Mouse (Mus musculus): ENCODE results near the gene Tmem242.

Tmem242 gene

DNA sequence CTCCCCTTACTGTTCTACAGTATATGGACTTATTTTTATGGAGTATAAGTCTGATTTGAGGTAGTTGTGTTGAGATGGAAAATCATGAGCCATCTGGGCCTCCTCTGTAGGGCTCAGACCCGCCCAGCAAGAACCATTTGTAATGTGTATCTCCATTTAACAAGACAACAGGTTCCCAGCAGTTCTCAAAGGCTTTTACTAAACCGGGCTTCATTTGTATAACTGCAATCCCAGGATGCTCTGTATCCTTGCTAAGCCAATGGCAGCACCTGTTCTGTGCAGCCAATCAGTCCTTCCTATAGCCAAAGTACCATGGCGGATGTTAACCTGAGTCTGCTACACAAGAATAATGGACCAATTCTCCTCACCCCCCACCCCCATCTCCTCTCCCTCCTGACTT is 23.5 kb downstream of the Tmem242 start:
- no peak for DNase-seq (ENCODE audit: low read depth, low spot score)

DNA sequence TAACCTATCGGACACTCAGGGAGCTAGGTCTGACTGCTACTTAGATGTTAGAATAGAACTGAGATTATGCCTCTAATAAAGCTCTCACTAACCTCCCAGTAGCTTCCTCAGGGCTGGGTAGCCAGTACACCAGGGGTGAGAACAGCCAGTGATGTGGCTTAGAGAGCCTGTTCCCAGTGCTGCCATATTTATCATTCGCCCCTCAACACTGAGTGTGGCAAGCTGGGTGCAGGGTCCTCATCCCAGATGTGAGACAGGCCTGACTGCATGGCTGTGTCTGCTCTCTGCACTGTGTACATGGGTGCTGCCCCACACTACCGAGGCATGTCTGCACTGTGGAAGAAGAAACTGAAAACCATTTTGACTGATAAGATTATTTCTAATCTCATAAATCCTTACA is 26.0 kb downstream of the Tmem242 start:
- no peak for DNase-seq (ENCODE audit: low read depth, low spot score)

DNA sequence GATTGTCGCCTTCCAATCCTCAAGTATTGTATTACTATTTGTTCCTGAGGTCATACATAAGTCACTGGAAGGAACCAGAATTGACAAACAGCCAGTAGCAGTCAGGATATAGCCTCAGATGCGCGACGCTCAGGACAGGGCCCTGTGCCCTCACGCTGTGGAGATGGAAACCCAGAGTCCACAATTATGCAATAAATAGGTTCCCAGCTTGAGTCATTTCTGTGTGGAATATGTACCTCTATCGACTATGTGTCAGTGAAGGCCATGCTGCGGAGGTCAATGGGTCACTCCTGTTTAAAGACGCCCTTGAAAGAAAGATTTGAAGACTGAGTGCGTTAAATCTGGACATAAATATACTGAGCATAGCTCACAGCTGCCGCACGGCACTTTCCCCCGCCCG is 26.7 kb downstream of the Tmem242 start:
- no peak for DNase-seq (ENCODE audit: low read depth, low spot score)

- no peak for DNase-seq (ENCODE audit: low read depth, low spot score)
Observed at GRCm38 (mm10) chr17:5412740-5413139, 27.3 kb downstream of the Tmem242 start.

- no peak for DNase-seq (ENCODE audit: low read depth, low spot score)
Observed at GRCm38 (mm10) chr17:5412301-5412700, 27.8 kb downstream of the Tmem242 start.

DNA sequence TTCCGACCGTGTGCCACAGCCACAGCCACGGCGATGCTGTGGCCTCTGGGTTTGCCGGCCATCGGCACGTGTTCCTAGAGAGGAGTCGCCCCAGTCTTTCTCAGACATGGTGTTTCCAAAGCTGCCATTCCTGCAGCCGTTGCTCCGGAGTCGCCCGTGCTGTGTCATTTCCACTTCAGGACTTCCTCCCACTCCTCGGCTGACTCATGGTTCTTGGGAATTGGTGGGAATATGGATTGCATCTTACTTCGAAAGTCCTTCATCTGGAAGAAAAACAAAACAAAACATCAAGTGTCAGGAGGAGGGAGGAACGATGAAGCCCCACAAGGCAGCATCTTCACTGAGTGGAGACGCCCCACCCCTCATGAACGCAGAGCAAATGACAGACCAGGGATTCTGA is 28.9 kb downstream of the Tmem242 start:
- DNase-seq (ENCODE audit: low read depth, low spot score): no peak

DNA sequence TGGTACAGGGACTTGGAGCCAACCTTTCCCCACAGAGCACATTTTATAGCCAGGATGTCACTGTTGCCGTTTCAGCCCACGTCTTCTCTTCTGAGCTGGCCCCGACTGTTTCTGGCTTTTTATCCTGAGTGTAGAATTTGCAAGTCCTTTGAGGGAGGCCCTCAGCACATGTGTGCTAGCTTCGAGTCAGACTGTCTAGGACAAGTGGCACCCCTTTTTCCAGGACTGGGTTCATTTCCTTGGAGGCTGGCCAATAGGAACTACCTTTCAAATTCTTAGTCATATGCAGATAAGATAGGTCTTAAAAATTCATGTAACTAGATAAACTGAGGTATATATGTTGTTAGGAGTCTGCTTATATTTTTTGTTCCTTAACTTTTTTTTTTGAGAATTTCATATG is 29.7 kb downstream of the Tmem242 start:
- no peak for DNase-seq (ENCODE audit: low read depth, low spot score)

DNA sequence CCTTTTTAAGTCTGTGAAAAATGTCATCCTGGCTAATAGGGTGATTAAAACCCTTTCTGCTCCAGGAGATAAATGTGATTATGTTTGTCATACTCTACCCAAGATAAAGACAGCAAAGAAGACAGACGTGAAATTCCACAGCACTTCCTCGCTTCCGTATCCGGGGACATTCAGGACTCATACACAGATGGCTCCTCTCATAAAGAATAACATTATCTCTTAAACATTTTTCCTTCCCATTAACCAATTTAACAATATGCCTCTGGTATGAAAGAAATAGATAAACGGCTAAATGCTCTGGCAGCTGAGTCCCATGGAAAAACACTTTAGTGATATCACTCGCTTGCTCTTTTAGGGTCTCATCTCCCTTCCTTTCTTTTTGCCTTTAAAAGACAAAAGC is 33.0 kb downstream of the Tmem242 start:
- no peak for DNase-seq (ENCODE audit: low read depth, low spot score)

GRCm38 (mm10) chr17:5406566-5406965 is 33.5 kb downstream of the Tmem242 start:
- DNase-seq (ENCODE audit: low read depth, low spot score): no peak

DNA sequence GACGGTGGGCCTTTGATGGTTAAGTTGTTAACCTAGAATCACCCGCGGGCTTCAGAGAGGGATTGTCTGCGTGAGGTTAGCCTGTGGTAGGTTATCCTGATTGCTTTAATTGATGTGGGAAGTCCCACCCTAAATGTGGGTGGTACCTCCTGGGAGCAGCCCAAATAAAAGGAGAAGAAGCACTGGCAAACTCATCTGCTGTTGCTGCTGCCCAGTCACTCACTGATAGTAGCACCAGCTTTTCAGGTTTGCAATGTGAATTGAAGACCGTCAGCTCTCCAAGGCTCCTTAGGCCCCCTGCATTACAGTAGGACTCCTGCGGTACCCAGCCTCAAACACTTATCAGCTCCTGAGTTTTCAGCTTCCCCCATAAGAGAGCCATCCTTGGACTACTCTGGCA is 36.2 kb downstream of the Tmem242 start:
- DNase-seq (ENCODE audit: low read depth, low spot score): no peak

DNA sequence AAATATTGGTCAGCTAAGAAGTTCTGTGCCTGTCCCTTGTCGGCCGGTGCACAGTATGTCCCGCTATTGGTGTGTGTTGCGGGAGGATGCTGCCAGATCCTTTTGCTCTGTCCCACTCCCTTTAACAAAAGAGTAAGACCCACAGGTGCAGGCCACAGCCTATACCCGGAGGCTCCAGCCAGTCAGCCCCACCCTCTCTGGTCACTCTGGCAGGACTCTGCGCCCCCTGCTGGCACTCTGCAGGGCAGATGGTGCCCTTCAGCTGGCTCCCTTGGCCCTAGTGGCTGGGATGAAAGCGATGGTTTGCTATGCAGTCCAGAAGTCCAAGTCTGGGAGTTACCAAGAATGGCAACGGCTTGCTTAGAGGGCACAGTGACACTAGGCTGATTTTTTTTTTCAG is 37.4 kb downstream of the Tmem242 start:
- peak; percentile 72 for DNase-seq (ENCODE audit: low read depth, low spot score)

- DNase-seq (ENCODE audit: low read depth, low spot score): peak; percentile 54
Observed at GRCm38 (mm10) chr17:5402069-5402468, 38.0 kb downstream of the Tmem242 start.

DNA sequence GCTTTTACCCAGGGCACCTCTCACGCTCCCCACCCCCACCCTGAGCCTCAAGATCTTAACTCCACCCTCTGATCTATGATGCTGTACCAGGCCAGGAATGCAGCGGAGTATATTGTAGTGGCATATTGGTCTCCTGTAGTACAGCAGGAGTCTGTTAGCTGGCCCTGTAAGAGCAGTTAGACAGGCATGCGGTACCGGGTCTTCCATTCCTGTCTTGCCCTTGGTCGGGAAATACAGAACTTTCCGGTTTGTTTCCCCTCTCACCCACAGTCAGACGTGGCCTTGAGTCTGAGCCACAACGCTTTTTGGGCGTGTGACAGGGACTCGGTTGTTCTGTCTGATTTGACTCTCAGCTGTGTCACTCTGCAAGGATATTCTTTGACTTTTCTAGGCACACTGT is 38.8 kb downstream of the Tmem242 start:
- no peak for DNase-seq (ENCODE audit: low read depth, low spot score)

- no peak for DNase-seq (ENCODE audit: low read depth, low spot score)
Observed at GRCm38 (mm10) chr17:5400435-5401090, 39.5 kb downstream of the Tmem242 start.

- DNase-seq (ENCODE audit: low read depth, low spot score): peak; percentile 74
Observed at GRCm38 (mm10) chr17:5397148-5398007, 42.7 kb downstream of the Tmem242 start.

DNA sequence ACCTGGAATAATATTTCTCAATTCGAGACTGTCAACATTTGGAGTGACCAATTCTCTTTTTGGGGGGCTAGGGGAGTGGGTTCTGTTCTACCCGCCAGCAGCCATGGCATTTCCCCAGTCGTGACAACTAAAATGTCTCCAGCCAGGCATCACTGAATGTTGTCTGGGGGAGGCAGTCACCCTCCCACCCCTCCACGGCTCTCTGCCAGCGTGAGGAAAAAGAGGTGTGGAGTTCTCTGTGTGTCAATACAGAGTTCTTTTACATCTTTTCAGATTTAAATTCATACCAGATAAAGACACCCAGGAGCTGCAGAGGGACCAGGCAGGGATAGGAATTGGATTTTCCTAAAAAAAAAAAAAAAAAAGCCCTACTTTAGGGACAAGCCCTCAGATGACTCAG is 43.8 kb downstream of the Tmem242 start:
- DNase-seq (ENCODE audit: low read depth, low spot score): no peak

DNA sequence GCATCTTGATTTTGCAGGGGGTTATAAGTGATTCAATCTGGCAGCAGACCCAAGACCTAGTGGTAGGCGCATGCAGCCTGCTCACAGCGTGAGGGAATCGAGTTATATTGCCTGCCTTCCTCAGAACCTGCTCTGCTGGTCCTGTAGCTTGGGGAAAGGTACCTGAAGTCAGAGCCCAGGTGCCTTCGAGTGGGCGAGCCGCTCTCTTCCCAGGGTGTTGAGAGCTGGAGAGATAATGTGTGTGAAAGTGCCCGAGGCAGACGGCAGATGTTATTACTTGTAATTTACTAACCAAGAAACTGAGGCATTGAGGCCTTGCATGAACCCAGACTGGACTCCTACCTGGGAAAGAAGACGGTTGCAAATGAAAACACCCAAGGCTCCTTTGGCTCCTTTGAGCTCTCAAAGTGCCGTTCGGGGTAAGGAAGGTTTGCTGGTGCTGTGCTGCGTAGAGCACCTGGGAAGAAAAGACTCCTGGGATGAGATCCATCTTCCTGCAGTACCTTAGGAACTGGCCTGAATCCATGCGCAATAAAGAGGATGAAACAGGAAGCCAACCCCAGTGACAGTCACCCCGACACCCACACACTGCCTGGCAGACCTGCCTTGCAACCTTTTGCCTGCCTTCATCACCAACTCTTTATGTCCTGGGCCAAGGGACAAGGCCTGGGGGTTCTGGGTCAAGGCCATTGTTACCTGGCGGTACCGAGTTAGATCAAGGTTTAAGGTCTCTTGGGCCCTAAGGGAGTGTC is 44.4 kb downstream of the Tmem242 start:
- no peak for DNase-seq (ENCODE audit: low read depth, low spot score)

DNA sequence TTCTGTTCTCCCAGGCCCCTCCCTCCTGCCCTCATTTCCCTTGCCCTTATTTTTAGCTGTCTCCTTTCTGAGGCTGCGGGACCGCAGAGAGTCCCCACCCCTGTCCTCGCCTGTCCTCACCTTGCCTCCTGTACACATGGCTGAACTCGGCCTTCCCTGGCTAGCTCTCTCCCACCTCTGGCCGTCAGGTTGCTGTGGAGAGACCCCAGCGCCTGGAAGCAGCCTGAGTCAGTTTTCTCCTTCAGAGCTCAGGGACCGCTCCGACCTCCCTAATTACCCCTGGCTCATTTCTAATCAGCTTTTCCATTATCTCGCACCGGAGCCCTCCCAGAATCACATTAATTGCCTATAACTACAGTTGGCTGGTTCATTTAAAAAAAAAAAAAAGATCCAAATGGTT is 49.4 kb downstream of the Tmem242 start:
- no peak for DNase-seq (ENCODE audit: low read depth, low spot score)

DNA sequence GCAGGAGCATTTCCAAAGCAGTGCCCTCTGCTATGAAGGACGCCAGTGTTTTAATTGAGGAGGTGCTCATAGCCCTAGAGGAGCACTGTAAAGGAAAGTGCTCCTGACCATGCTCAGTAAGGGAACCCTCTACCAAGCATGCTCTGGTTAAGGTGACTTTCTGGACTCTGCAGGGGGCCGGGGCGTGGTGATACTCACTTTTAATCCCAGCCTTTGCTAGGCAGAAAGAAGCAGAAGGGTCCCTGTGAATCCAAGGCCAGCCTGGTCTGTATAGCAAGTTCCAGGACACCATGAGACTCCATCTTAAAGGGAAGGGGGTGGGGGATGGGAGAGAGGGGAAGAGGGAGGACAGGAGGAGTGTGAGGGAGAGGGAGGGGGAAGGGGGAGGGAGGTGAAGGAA is 51.7 kb downstream of the Tmem242 start:
- no peak for DNase-seq (ENCODE audit: low read depth, low spot score)

DNA sequence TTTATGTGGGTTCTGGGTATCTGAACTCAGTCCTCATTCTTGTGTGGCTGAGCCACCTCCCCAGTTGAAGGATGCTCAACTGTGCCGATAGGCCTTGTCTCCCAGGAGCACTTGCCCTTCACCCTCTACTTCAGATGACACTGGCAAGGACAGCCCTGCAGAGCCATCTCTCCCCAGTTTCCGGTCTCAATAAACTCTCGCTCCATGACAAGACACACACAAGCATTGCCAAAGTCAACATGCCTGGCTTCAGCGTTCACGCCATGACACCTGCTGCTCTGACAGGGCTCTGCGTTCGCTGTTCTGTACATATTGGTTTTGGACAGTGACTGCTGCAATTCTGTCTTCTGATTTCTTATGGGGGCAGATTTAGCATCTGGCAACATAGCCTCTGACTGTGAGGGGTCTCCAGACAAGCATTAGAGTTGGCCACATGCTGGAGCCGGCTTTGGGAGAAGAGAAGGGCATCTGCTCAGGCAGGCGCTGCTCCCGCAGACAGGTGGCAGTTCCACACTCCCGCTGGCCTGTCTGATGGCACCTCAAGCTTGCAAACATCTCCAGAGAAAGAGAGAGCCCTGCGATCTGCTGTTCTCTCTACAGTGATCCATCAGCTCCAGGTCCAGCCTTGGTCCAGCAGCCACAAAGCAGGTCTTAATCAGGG is 53.0 kb downstream of the Tmem242 start:
- DNase-seq (ENCODE audit: low read depth, low spot score): no peak

DNA sequence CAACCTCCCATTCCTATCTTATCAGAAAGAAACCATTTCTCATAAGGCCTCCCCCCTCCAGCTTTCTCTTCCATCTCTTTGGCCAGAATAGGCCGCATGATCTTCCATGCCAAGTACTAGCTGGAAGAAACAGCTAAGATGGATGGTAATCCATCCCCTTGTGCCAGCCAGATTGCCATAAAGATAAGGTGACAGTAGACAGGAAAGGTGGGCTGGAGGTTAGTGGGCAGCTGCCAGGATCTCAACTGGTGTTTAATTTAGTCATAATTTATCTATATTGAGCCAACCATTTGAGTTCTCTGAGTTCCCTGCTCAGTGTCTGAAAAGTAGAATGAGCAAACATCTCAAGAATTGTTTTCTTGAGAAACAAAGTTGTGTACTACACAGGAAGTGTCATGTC is 54.4 kb downstream of the Tmem242 start:
- no peak for DNase-seq (ENCODE audit: low read depth, low spot score)

DNA sequence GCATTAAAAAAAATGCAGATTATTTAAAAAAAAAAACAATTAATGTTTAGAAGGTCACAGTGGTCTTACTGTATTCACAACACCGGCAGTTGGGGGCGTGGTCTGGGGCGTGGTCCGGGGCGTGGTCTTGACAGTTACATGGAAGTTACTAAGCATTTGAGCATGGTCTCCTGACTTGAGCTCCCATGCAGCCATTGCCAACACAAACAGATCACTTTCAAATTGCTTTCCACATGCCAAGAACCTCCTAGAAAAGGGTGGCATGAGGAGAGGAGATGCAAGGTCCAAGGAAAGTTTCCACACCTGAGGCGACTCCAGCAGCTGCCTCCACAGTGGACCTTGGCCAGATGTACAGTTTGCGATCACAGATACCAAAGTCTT is 62.1 kb downstream of the Tmem242 start:
- no peak for DNase-seq (ENCODE audit: low read depth, low spot score)

Data from retina, postnatal 7 days (tissue).